Mouse (Mus musculus): ENCODE measurements around the gene Zmiz2. TPM values are rescaled to one million over a fixed set of nuclear protein-coding genes. Genes with fewer than 3 reads are reported as not detected.
"Not testable (repeated sequence)": the region's sequence is repeated elsewhere in the genome, so short reads cannot be mapped to it uniquely, and the experiment has no call there.

The Zmiz2 gene
- total RNA-seq, 2 experiments from 2014 or later: 43.2 to 44.3 TPM

- intact Hi-C loops (cut with DNase I): no loop called here
Measured at GRCm38 (mm10) chr11:6395565-6395964, 6.7 kb downstream of the Zmiz2 start.

DNA sequence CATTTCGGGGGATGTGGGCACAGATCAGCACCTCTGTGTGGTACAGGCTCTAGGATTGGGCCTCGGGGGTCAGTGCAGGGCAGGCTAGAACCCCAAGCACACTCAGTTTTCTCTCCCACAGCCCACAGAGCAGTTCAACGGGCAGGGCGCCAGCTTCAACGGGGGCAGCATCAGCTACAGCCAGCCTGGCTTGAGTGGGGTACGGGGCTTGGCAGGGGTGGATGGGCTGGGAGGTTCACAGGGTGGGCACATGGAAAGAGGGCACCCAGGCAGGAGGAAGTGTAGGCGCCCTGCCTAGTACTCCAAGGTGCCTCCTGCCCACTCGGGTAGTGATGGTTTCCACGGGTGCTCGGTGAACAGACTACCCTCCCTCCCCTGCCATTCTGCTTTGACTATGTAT is 9.3 kb downstream of the Zmiz2 start:
- intact Hi-C loops (cut with DNase I): no loop called here
- DNase-seq: no peak

More at GRCm38 (mm10) chr11:6395565-6395964, 6.7 kb downstream of the Zmiz2 start:
- no peak for DNase-seq

- peak; percentile 53 to 79 for DNase-seq
- intact Hi-C loops (cut with DNase I): no loop called here
Measured at GRCm38 (mm10) chr11:6402515-6403510, 13.9 kb downstream of the Zmiz2 start.

- intact Hi-C loops (cut with DNase I): no loop called here
- no peak for DNase-seq
Measured at GRCm38 (mm10) chr11:6403830-6404405, 15.0 kb downstream of the Zmiz2 start.

GRCm38 (mm10) chr11:6404699-6405566 is 16.1 kb downstream of the Zmiz2 start:
- DNase-seq: peak; percentile 76 to 81
- intact Hi-C loops (cut with DNase I): no loop called here

DNA sequence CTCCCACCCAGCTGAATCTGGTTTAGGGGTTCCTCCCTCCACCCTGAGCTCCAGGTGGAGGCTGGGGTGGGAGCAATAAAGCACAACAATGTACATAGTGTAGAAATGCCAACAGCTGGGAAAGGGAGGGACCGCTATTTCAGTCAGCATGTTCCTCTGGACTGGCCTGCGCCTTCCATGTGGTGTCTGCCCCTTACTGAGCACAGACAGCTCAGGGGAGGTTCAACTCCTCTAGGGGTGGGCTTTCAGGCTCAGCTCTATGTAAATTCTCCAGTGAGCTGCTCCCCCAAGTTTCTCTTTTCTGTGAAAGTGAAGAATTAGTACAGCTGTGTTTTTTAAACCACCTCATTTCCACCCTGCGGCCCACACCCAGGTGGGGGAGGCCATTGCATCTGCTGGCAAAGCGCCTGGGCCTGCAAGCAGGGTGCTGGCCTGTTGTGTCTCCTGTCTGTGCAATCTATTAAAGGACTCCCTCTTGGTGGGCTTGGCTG is 16.8 kb downstream of the Zmiz2 start:
- peak; percentile 68 for DNase-seq
- intact Hi-C loops (cut with DNase I): no loop called here

DNA sequence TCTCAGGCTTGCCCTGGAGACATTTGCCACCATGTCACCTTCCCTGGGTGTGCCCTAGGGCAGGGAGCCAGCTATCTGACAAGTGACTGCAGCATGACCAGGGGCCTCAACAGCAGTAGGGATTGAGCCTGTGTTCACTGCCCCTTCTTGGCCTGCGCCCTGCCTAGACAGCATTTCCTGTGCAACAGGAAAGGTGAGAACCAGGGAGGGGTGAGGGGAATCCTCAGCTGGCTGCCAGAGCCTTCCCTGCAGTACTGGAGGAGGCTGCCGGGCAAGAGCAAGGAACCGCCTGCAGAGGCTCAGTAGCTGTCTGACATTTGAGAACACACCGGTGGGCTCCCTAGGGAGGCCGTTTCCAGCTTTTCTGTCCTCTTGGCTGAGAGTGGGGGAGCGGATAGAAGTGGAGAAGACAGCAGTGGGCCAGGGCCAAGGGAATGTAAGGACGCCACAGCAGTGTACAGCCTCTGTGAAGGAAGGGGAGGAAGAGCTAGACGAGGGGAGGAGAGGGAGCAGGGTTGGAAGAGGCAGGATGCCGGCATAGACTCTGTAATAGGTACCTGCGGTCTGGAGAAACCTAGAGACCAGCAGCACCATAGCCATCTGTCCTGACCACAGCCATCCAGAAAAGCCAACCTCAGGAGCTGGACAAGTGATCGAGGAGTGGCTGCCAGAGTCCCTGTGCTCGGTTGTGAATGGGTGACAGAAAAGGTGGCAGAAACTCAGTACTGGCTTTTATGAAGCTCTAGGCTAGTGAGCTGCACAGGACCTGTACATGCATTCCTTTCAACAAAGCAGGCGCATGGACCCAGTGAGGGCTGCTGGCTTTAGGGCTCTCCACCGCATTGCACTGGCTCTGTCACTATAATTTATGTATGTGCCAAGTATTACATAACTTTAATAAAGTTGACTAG is 17.6 kb downstream of the Zmiz2 start:
- intact Hi-C loops (cut with DNase I): no loop called here

DNA sequence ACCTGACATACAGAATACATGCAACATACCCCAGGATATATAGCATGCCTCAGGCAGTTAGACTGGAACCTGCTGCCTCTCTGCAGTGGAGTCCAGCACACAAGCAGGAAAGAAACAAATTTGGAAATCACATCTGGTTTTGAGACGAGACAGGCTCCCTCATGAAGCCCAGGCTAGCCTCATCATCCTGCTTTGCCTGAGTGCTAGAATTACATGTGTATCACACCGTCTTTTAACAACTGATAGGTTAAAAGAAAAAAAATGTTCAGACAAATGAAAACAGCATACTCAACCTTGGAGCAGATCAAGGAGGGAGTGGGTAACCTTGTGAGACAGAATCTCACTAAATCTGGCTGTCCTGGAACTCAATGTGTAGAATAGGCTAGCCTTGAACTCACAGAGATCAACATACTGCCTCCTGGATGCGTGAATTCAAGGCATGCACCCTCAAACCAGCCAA is 18.3 kb downstream of the Zmiz2 start:
- no peak for DNase-seq
- intact Hi-C loops (cut with DNase I): no loop called here

More for the DNA sequence above, 17.6 kb downstream of the Zmiz2 start:
- DNase-seq: peak; percentile 83 to 85

DNA sequence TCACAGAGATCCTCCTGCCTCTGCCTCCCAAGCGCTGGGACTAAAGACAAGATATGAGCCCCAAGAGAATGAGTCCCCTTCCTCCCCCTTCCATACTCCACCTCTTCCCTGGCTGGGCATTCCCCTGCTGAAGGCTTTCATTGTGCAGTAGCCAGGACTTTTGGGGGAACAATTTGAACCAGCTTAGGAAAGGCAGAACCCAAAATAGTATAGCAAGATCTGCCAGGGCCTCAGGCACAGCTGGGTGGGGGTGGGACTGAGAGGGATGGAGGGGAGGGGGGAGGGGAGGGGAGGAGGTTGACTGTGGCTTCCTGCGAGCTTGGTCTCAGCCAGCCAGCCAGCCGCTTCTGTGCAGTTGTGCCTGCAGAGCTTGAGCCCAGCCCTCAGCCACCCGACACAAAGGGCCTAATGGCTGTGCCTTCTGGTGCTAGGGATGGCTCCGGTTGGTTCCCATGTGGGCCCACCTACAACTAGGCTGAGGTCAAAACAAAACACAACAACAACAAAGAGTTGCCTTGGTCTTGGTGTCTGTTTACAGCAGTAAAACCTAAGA is 21.3 kb downstream of the Zmiz2 start:
- no peak for DNase-seq
- intact Hi-C loops (cut with DNase I): no loop called here

DNA sequence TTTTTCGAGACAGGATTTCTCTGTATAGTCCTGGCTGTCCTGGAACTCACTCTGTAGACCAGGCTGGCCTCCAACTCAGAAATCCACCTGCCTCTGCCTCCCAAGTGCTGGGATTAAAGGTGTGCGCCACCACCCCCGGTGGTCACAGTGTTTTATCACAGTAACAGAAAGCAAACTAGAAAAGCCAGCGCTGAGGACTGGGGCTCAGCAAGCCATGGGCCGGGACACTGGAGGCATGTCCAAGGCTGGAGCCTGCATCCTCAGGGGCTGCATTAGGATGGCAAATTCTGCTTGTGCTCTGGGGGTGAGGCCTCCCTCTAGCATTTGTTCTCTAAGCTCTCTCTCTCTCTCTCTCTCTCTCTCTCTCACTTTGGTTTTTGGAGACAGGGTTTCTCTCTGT is 21.9 kb downstream of the Zmiz2 start:
- DNase-seq; intact Hi-C loops (cut with DNase I): not testable (repeated sequence)

DNA sequence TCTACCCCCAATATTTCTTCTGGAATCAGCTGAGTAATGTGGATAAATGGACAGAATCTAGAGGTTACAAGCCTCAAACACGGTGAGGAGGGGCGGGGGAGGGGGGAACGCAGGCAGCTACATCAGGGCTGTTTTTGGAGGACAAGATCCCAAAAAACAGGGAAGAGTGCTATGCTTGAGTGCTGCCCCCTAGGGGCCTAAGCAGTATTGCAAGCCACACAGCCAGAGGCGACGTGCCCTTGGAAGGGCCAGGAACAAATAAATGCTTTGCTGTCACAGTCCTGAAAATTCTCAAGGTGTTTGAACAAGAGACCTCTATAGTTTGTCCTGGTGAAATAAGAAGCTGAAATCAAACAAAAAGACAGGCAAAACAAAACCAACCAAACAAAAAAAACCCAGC is 22.8 kb downstream of the Zmiz2 start:
- DNase-seq: peak; percentile 84 to 93
- intact Hi-C loops (cut with DNase I): no loop called here

GRCm38 (mm10) chr11:6413264-6413663 is 24.4 kb downstream of the Zmiz2 start:
- no peak for DNase-seq
- intact Hi-C loops (cut with DNase I): no loop called here

- intact Hi-C loops (cut with DNase I): loop anchor here (2.0 kb wide), 1 partner anchor 48 kb away; no protein-coding TSS in a partner anchor
- peak; percentile 35 to 40 for DNase-seq
Measured at GRCm38 (mm10) chr11:6414751-6415550, 26.1 kb downstream of the Zmiz2 start, which contains the start of gene Ppia. TSS of gene Ppia (plus strand) at chr11:6415443.

GRCm38 (mm10) chr11:6415551-6416404 is 26.9 kb downstream of the Zmiz2 start:
- intact Hi-C loops (cut with DNase I): loop anchor here (2.0 kb wide), 1 partner anchor 49 kb away; no protein-coding TSS in a partner anchor
- peak; percentile 99 for DNase-seq

DNA sequence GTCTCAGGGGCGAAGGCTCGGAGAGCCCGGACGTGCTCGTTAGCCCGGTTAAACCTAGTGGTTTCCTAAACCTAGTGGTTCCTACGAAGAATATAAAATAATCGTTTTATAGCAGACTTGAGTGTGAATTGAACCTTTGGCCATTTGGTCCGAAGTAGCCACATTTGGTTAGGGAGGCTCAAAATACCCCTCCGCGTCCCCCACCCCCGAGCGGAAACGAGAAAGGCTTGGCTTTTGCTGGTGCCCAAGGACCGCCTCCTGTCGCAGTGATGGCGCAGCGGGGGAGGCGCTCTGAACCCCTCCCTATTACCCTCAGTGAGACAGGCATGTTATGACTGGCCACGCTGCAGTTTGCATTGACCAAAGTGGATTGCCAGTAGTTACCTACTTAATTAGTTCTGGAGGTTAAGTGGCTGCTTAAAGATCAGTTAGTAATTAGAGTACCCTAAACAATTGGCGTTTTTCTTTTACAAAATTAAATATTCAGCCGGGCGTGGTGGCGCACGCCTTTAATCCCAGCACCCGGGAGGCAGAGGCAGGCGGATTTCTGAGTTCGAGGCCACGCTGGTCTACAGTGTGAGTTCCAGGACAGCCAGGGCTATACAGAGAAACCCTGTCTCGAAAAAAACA is 27.6 kb downstream of the Zmiz2 start:
- intact Hi-C loops (cut with DNase I): no loop called here
- DNase-seq: peak; percentile 85 to 87

DNA sequence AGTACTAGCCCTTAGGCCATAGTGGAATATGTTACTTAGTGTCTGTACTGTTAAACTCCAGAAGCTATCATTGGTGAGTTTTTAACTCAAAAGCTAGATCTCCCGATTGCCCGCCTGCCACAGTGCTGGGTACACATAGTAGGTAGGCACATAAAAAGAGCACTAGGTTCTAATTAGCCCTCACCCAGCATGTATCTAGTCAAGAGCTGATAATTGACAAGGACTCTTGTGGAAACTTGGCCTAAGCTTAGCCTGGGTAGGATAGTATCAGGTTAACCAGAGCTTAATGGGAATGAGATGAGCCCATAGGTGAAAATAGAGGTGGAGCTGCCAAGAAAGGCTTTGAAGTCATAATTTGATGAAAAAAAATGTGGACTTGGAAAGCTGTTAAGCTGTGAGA is 28.2 kb downstream of the Zmiz2 start:
- DNase-seq: no peak
- intact Hi-C loops (cut with DNase I): no loop called here

DNA sequence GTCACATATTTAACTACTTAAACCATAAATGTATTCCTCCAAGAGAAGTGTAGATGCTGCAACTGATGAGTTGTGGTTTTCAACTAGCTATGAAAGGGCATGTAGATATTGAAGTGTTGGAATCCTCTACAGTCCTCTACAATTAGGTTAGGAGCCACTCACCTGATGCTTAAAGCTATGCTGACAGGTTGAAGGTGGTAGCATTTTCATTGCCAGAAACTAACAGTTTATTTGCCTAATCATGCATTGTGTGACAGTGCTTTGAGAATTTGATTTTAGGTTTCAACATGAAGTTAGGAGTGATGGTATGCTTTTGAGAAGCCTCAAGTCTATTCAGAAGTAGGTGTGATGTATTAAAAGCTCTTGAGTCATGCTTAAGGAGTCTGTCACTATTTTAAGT is 28.6 kb downstream of the Zmiz2 start:
- DNase-seq: no peak
- intact Hi-C loops (cut with DNase I): no loop called here
